Mouse (Mus musculus) left cerebral cortex, postnatal 10 days (tissue): ENCODE measurements at regions not wholly inside any gene's neighbourhood (a gene's known extent, or its start where the extent isn't known, plus 50 kb on each side); places are given as distances from the start of the nearest gene placed in this dataset.
"Not testable (repeated sequence)": the region's sequence is repeated elsewhere in the genome, so short reads cannot be mapped to it uniquely, and the experiment has no call there.

ENCODE experiments used
- DNase-seq, 2 experiments: peaks; one replicate each; pipeline ENCODE4 v3.0.0; 2021 to 2022; ENCODE audit warnings: low spot score in 2 of 2, mixed read lengths in 1 of 2; ENCODE audit errors: extremely low spot score in 1 of 2
- intact Hi-C: fragments of 180-260 bp; cut with DNase I; formaldehyde crosslinking; loops from one replicate; pipeline ENCODE4 v1.15.1; 2025

DNA sequence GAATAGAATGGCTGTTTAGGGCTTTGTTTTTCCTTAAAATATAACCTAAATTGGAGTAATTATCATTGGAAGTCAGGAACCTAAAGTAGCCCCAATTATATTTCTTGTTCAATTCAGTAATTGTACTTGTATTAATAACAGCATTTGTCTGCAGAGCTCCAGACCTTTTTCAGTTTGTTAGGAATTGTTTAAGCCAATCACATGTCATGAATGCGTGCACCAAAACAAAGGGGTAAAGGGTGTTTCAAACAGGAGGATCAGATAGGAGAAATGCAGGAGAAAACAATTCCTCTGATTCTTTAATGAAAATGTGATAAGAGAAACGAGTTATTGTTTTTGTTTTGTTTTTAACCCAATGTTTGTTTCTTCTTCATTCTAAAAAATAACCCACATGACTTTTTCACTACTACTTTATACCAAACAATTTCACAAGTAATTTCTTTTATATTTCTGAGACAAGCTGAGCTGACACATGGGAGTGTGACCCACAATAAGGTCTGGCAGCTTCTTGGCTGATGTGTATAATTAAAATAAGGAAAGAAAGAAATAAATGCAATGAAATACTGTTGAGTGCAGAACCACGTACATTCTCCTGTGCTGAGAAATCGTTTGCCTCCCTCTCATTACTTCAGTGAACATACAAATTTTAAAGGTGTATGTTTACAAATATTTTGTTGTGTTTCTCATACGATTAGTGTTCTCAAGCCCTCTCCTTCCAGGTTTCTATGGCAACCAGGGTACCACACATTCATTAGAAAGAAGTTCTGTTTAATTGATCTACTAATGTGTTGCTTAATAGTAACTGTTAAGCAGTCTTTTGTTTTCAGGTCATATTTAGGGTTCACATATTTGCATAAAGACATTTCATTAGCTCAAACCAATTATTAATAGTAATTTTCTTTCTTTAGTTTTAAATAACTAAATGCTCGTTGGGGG, 397.7 kb downstream of the Isl1 start:
- no peak for DNase-seq
- intact Hi-C loops: no loop called here

DNA sequence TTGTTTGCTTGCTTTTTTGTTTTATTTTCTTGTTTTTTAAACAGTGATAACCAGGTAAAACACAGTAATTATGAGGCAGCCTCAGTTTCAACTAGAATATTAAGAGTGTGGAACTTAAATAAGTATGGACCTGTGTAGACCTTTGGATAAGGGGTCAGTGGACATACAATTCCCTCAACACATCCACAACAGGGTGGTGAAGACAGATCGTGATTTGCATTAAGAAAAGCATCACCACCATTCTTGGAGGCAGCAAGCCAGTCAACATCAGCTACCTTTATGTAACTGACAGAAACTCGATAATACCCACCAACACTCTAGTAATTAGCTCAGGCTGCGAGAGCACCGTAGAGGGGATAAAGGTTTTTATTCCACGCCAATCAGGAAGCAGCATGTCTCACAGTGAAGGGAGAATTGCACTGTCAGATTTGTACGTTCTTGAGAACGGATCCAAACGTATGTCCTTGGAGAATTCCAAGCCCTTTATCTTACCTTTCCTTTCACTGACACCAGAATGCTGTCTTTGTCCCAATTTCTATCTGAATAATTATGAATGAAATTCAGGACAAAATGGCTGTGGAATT, 398.5 kb downstream of the Isl1 start:
- no peak for DNase-seq
- intact Hi-C loops: no loop called here

DNA sequence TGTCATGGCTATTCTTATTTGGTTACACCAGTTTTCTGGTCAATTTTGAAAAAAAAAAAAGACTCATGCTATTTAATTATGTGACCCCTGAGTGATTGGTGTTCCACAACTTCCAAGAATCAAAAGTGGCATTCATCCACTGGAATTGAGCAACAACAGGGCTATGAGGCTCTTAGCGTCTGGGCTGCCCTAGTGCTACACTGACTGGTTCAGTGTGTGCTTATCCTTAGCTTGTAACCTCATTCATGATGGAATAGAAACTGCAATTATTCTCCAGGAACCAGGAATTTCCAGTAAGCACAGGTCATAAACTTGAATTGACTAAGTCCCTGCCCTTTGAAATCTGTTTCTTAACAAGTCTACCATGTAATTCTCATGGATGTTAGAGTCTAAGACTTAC, 428.9 kb downstream of the Isl1 start:
- DNase-seq: no peak
- intact Hi-C loops: no loop called here

DNA sequence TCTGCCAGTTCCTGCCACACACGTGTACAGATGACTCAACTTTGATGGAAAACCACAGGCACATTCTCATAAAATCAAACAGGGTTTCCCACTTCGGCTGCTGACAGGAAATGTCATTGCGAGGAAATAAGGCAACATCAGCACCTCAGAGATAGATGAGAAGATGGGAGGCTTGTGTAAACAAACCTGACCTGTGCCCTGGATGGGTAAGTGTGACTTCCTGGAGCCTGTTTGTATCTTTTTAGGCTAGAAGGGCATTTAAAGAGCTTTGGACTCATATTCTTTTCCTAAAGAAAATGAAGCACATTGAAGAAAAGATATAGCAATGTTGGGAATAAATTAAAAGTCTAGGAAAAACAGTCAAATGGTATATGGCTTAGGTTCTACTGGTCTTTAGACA, 449.0 kb downstream of the Isl1 start:
- intact Hi-C loops: no loop called here
- no peak for DNase-seq

DNA sequence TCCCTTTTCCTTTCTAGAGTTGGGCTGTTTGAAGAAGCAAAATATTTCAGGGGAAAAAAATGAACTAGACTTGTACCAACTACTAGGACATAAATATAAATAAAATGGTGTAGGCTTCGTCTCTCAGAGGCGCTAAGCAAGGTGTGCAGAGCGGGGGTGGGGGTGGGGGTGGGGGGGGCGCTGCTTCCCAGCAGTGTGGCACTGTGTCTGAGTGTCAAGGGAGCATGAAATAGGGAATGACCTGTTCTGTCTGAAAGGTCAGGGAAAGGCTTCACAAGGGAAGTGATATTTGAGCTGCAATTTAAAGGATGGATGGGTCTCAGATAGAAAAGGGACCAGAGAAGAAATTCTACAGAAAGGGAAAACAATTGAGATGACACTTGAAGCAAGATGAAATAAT, 452.9 kb downstream of the Isl1 start:
- intact Hi-C loops: no loop called here
- no peak for DNase-seq

DNA sequence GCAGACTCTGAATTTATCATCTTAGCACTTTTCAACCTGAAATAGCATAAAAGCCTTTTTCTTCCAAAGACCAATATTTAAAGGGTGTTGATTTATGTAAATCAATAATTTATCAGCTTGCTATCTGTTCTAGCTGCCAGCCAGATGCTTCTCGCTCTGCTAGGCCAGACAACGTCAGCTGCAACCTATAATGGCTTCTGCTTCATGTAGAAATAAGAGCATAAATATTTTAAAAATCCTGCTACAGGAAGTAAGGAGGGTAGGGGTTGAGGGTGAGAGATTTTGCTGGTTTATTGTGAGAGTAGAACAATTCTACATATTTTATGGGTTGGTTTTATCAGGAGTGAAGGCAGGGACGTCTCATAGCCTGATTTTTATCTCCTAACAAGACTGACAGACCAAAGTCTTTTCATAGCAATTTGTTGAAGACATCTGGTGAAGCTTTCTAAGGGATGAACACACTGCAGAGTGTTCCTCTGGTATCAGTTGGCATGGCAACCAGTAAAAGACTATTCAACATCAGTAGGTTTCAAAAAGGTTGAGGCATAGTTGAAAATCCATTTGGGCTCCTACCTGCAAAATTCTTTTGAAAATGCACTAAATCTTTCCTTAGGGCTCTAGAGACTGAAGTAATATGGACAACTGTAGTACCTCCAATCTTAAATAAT, 456.7 kb downstream of the Isl1 start:
- intact Hi-C loops: no loop called here
- no peak for DNase-seq

DNA sequence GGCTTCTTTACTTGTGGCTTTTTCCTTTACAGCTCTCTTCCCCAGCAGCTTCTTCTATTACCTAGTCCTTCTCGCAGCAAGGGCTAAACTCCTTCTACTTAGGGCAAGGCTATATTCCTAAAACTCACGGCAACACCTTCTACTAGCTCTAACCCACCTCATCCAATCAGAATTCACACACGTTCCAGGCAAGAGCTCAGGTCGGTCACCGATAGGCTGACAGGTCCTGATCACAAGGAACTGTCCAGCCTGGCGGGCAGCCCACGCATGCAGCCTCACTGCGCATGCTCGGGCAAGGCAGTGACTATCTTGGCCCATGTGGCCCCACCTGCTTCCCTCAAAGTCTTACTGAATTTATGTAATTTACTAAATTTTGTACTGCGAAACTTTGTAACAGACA, 466.4 kb downstream of the Isl1 start:
- intact Hi-C loops: no loop called here
- no peak for DNase-seq

- intact Hi-C loops: no loop called here
- no peak for DNase-seq
Observed at GRCm38 (mm10) chr13:115836203-115836768, 473.2 kb downstream of the Isl1 start.

GRCm38 (mm10) chr13:115825191-115825590, 484.3 kb downstream of the Isl1 start:
- DNase-seq: no peak
- intact Hi-C loops: no loop called here

DNA sequence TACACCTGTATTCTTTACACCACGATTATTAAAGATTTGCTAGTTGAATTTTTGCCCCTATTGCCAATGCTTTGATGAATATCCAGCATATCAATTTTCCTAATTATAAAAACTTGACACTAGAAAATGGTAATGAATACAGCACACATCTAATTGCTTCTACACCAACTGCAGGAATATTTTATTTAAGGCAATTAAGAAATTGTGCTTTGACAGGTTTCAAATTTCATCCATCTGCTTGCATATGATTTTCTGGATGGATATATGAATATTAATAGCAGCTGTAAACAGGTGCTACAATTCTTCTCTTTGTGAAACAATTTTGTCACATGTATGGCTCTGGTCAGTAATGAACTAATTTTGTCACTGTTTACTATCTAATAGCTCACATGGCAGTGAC, 487.0 kb downstream of the Isl1 start:
- intact Hi-C loops: no loop called here
- DNase-seq: no peak

- no peak for DNase-seq
- intact Hi-C loops: no loop called here
Observed at GRCm38 (mm10) chr13:115814211-115814610, 495.3 kb downstream of the Isl1 start.

GRCm38 (mm10) chr13:115799294-115799693, 510.2 kb downstream of the Isl1 start:
- intact Hi-C loops: no loop called here

GRCm38 (mm10) chr13:115751271-115751670, 558.2 kb downstream of the Isl1 start:
- DNase-seq: no peak
- intact Hi-C loops: no loop called here

More at GRCm38 (mm10) chr13:115799294-115799693, 510.2 kb downstream of the Isl1 start:
- DNase-seq: no peak

- DNase-seq, intact Hi-C loops: not testable (repeated sequence)
Observed at GRCm38 (mm10) chr13:115742080-115742479, 567.4 kb downstream of the Isl1 start.

GRCm38 (mm10) chr13:115727986-115728385, 581.5 kb downstream of the Isl1 start:
- no peak for DNase-seq
- intact Hi-C loops: loop anchor here (5.0 to 10.0 kb wide), 2 partner anchors 587 to 984 kb away; no protein-coding TSS in a partner anchor

DNA sequence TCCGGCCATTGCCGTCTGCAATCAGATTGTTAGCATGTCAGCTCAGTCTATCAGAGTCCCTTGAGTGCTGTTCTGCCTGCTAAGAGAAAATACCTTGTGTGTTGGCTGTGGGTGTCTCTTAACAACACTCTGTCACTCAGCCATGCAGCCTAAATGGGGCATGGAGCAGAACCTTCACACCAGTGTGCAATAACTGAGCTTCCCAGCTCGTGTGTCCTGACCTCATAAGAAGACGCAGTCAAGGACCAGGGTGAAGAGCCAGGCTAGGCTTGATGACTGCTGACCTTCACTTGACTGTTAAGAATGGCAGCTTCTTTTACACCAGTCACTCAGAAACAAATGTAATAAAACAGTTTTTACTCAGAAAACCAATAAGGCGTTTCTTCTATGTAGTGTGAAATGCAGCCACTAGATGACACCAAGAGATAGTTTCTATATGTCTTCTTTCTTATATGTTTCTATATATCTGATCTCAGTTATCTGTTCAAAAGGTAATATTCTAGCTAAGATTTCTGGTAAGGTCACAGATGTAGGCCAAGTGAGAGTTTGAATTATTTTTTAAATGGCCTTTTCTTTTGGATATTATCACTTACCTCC, 584.0 kb downstream of the Isl1 start:
- intact Hi-C loops: loop anchor here (5.0 to 10.0 kb wide), 2 partner anchors 589 to 987 kb away; no protein-coding TSS in a partner anchor
- DNase-seq: no peak

DNA sequence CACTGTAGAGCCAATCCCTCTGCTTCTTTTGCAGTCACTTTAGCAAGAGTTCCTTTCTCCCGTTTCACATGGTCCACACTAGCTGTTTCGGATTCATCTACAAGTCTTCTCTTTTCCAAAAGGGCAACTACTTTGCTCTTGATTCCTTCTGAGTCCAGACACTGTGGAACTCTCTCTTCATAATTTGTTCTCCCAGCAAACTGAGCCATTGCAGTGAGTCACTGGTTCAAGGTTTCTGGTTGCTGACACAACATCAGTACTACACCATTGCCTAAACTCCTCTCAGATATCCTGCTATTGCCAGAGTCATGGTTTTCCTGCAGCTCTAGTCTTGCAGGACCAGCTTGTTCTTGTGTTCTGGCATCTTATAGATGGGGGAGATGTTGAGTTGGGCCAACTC, 590.2 kb downstream of the Isl1 start:
- no peak for DNase-seq
- intact Hi-C loops: no loop called here

DNA sequence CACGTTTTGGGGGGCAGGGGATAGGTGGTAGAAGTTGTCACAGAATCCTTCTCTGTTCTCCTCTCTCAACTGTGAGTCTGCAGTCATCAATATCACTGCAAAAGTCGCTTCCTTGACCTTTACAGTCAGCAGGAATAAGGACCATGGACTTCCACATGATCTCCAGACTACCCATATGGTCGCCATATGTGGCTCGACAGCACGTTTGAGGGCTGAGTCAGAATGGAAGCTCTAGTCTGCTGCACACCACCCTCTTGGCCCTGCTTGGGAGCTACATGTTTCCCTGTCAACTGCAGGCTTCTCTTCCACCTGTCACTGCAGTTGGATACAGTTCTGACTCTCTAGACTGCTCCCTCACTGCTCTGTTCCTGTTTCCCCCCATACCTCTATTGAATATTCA, 590.6 kb downstream of the Isl1 start:
- intact Hi-C loops: no loop called here

DNA sequence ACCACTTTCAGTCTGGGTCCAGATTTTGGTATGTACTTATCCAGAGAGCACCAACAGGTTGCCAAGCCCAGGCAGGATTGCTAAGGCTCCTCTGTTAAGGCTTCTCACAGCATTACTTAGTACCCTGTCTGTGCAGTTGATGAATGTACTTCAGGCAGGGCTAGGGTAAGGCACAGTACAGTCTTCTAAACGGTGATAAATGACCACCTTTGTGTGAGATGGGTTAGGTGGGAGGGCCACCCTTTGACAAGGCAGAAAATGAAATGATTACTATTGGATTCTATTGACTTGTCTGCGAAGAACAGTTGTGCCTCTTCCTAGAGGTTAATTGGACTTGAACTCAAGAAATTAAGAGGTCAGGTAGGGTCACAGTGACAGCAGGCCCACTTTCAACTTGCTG, 594.4 kb upstream of the Itga1 start:
- DNase-seq: no peak
- intact Hi-C loops: no loop called here

More for the DNA sequence above, 590.6 kb downstream of the Isl1 start:
- DNase-seq: no peak
